Mouse (Mus musculus) CH12F3 (cell line): Measurements from ENCODE around the gene Rnf214.

ENCODE experiments used
- in situ Hi-C: fragments of 300-500 bp; cut with MboI; formaldehyde crosslinking; loops from 2 replicates; pipeline ENCODE4 v1.14.3; 2020; ENCODE audit warnings: low sequenced_read_pairs

Gene Rnf214

GRCm38 (mm10) chr9:45936883-45937282, 30.2 kb upstream of the Rnf214 start:
- in situ Hi-C loops, result no loop called here

GRCm38 (mm10) chr9:45935628-45936210, 29.0 kb upstream of the Rnf214 start, which contains the start of gene Tagln:
Tagln (minus strand) TSS chr9:45936058.
- in situ Hi-C loops, result no loop called here

GRCm38 (mm10) chr9:45932571-45933415, 26.1 kb upstream of the Rnf214 start:
- in situ Hi-C loops, result no loop called here

GRCm38 (mm10) chr9:45931958-45932357, 25.2 kb upstream of the Rnf214 start:
- in situ Hi-C loops, result no loop called here

DNA sequence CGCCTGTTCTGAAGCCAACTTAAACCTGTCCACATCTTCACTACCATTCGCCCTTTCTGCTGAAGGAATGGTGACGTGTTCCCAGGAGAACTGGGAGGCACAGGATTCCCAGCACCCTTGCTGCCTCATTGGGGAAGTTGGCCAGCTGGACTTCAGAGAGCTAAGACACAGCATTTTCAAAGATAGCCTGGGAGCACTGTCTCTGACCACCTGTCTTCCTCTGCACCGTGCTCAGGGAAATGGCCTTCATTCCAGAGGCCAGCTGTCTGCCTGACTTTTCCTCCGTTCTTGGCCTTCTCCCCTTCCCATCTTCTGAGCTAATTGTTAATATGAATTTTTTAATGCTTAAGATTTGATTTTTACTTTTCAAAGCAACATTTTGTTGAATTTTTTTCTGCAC, 22.6 kb upstream of the Rnf214 start:
- in situ Hi-C loops, result no loop called here

DNA sequence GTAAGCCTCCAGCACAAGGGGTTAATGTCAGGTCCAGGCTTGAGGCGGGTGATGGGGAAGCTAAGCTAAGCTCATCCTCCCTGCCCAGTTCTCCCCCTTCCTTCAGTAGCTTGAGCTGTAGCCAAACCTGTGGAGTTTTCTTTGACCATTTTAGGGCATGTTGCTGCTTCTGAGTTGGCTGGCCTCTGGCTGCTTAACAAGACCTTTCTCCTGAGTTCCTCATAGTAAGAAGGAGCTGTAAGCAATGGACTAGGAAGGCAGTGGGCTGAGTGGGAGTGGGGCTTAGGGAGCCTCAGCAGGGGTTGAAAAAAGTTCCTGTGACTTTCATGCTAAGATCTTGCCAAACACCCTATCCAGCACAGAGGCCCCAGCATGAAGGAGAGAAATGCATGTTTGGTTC, 13.2 kb upstream of the Rnf214 start:
- in situ Hi-C loops, result no loop called here

- in situ Hi-C loops, result no loop called here
These were observed 10.6 kb upstream of the Rnf214 start for GRCm38 (mm10) chr9:45917041-45917934.

DNA sequence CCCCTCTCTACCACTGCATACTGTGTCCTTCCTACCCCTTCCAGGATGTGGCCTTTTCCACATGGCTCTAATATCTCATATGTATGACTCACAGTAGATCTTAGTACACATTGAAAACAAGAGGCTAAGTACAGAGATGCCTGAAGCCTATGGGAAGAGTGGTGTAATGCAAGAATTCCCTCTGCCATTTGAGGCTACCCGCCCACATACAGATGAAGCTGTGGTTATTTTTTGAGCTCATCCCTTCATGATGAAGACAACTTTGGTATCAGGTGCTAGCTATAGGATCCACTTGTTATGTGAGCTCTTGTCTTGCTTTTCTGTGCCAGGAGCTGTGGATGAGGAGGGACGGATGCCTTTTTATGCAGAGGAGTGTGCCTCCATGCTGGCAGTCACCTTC, 8.9 kb upstream of the Rnf214 start:
- in situ Hi-C loops, result no loop called here

GRCm38 (mm10) chr9:45911673-45912072, 5.0 kb upstream of the Rnf214 start:
- in situ Hi-C loops, result no loop called here

GRCm38 (mm10) chr9:45910995-45911394, 4.3 kb upstream of the Rnf214 start:
- in situ Hi-C loops, result no loop called here

DNA sequence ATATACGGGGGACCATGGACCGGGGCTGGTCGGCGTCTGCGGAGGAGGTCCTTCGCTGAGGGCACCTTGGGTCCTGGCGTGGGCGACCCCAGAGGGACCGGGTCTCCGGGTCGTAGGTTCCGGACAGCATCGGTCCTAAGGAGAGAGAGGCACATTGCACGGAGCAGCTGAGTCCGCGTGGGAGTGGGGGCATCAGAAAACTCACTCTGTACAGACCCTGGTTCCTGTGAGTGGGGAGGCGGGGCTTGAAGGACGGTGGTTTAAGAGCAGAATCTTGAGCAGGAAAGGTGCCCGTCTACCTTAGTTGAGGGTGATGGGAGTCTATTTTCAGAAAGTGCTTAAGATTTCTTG, 342 bp upstream of the Rnf214 start:
- in situ Hi-C loops, result no loop called here

DNA sequence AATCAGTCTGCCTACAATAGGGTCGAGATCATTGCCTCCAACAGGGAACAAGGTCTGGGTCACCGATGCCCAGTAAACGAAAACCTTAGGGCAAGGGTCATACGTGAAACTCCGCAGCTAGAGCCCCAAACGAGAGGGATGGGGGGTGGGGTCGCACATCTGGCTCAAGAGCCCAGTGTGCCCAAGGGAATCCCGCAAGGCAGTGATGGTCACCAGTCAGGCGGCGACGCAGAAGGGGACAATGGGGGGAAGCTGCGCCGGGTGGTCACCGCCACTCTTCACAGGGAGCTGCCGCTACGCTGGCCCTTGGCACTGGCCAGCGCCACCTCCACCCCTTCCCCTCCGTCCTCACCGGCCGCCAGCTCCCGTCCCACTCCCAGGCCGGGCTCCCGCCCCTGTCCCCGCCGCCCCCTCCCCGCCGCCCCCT, 887 bp downstream of the Rnf214 start:
- in situ Hi-C loops, result no loop called here

DNA sequence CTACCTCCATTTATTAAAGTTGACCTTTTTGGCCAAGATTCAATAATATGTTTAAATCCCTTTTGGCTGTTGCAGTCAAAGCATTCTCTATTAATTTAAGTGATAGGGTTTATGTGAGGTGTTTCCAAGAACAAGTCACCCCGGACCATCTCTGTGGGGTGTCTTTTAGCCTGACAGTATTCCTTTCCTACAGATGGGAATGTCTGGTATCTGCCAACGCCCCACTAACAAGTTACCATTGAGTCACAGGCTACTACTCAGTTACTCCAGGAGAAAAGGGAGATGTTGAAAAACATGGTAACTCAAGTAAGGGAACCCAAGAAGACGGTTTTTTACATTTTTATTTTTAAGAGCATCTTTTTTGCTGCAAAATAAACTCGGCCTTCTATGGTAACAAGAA, 1.5 kb downstream of the Rnf214 start:
- in situ Hi-C loops, result no loop called here

DNA sequence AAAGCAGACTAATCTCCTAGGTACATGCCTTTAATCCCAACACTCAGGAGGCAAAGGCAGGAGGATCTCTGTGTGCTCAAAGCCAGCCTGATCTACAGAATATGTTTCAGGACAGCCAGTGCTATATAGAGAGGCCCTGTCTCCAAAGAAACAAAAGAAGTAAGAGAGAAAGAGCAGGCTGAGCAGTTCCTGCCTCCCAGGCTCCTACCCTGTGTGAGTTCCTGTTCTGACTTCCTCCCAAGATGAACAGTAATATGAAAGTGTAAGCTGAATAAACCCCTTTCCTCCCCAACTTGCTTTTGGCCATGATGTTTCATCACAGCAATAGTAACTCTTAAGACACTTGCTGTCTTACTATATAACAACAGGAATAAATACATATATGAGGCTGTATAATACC, 13.0 kb downstream of the Rnf214 start:
- in situ Hi-C loops, result no loop called here

- in situ Hi-C loops, result no loop called here
These were observed 28.8 kb downstream of the Rnf214 start for GRCm38 (mm10) chr9:45877928-45878327.

GRCm38 (mm10) chr9:45870265-45870664, 36.4 kb downstream of the Rnf214 start:
- in situ Hi-C loops, result no loop called here

- in situ Hi-C loops, result no loop called here
These were observed 37.5 kb downstream of the Rnf214 start for GRCm38 (mm10) chr9:45869181-45869580.

DNA sequence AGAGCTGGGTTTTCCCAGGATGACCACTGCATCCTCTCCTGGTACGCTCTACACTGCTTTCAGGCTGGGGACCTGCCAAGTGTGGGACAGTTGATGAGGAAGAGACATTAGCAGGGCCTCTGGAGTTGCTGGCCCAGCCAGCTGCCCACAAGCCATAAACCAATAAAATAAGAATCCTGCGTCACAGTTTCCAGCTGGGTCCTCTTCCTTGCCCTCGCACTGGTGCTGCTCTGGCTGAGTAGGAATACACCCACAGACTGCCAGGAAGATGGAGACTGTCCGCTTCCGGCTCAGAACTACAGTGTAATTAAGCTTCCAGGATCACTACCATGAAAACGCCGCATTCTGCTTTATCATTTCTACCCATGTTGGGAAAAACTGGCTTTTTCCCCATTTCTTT, 44.9 kb downstream of the Rnf214 start:
- in situ Hi-C loops, result no loop called here

- in situ Hi-C loops, result no loop called here
These were observed 47.3 kb downstream of the Rnf214 start for GRCm38 (mm10) chr9:45859364-45859763.

GRCm38 (mm10) chr9:45854136-45854535, 52.6 kb downstream of the Rnf214 start:
- in situ Hi-C loops, result no loop called here

GRCm38 (mm10) chr9:45853695-45854094, 53.0 kb downstream of the Rnf214 start:
- in situ Hi-C loops, result no loop called here

- in situ Hi-C loops, result no loop called here
These were observed 54.9 kb downstream of the Rnf214 start for GRCm38 (mm10) chr9:45851776-45852175.
